Mouse (Mus musculus) neural tube, embryonic 10.5 days (tissue): ENCODE measurements around the gene Itsn1.

ENCODE experiments used
- DNase-seq: peaks from one replicate; pipeline ENCODE4 v3.0.0-alpha.2; 2017; ENCODE audit warnings: low spot score; ENCODE audit errors: extremely low spot score

Gene Itsn1

DNA sequence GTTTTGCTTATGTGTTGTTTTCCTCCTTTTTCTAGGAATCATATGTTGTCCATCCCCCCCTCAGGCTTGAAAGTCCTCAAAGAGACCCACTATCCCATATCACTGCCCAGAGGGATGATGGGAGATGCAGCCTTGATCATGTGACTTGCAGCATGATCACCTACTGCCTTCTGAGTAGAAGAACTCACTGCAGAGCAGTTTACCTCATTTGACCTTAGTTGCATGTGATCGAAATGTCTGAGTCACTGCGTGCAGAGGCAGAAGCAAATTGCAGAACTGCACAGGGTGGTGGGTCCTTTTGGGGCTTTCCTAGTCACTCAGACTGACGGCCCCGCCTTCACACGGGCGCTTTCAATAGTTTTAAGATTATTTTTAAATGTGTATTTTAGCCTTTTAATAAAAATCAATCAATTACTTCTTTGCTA is 141.1 kb downstream of the Itsn1 start:
- no peak for DNase-seq

DNA sequence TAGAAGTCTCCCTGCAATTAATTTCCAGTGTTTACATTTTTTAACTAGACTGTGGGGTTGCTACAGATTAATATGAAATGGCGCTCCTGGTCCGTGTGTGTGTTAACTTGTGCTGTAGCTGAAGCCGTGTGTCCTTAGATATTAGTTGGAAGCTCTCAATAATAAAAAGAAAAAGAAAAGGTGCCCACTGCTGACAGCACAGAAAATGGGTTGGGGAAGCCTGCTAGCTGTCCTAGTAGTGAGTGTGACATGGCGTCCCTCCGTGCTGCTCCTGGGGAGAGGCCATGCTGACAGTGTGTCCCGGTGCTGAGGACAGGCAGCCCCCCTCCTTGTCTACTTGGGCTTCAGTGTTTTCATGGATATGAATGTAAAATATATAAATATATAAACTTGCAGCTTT is 142.1 kb downstream of the Itsn1 start:
- no peak for DNase-seq

DNA sequence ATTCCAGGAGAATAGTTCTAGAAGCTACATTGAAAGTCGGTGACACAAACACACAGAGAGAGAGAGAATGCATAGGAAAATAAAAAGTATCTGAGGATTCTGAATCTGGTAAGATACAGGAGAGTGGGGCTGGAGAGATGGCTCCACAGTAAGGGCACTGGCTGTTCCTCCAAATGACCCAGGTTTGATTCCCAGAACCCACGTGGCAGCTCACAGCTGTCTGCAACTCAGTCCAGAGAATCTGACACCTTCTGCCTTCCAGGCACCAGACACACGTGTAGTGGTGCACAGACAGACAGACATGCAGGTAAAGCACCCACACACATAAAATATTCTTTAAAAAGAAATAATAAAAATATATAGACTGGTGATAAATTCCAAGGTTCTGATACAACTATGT is 144.6 kb downstream of the Itsn1 start:
- DNase-seq, result no peak

DNA sequence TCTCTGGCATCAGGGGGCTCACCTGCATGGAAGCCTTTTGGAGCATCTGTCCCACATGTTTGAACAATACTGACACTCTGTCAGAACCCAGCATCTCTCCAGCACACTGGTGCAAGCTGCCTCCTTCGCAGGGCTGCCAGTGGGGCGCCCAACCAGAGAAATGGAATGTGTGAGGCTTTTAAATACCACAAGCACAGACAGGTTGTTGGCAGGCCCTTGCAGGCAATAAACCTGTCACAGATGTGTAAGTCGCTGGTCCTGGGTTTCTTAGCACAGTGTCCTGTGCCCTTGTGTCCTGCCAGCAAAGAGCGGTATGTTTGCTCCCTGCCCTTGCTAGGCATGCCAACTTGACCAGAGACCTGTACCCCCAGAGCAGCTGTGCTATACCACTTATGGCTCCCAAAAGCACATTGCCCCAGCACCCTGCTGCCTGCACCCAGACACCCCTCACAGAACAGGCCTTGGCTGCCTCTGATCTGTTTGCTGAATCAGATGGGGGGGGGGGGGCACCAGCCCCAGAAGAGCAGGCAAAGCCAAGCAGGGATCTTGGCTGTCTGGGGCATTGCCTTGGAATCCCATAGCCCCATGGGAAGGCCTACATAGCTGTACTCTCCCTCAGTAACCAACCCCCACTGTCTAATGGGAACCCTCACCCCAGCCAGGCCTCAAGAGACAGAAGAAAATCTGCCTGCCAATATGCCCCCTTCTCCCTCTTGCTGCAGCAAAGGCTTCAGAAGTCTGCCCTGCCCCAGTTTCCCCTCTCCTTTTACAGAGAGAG is 146.7 kb downstream of the Itsn1 start:
- no peak for DNase-seq

DNA sequence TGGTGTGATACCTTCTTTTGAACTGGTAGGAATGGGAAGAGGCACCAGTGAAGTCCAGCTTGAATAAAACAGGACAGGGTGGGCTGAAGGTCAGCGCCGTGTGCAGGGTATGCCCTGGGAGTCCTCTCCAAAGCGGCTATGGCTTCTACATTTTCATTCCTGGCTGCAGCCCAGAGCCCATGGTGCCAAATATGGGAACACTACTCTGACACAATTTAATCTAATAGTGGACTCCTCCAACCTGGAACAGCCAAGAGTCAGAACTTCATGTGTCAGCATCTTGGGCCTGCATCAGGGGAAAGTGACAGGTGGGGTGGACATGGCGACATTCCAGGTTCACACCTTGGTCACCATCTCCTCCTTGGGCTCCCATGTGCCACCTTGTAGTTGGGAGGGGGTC is 147.4 kb downstream of the Itsn1 start:
- no peak for DNase-seq

DNA sequence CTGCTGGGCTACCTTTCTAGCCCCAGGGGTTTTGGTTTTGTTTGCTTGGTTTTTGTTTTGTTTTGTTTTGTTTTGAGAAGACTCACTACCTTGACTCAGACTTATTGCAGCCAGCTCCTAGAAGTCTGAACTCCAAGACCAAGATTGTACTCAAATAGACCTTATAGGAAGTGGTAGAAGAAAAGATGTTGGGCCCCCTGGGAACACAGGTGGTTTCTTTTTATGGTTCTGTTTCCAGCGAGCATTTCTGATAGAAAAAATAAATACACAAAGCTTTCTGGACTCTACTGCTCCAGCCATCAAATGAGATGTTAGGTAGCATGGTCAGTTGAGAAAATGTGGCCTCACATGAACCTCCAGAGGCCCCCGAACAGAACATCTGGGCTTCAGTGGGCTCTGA is 150.0 kb downstream of the Itsn1 start:
- no peak for DNase-seq

DNA sequence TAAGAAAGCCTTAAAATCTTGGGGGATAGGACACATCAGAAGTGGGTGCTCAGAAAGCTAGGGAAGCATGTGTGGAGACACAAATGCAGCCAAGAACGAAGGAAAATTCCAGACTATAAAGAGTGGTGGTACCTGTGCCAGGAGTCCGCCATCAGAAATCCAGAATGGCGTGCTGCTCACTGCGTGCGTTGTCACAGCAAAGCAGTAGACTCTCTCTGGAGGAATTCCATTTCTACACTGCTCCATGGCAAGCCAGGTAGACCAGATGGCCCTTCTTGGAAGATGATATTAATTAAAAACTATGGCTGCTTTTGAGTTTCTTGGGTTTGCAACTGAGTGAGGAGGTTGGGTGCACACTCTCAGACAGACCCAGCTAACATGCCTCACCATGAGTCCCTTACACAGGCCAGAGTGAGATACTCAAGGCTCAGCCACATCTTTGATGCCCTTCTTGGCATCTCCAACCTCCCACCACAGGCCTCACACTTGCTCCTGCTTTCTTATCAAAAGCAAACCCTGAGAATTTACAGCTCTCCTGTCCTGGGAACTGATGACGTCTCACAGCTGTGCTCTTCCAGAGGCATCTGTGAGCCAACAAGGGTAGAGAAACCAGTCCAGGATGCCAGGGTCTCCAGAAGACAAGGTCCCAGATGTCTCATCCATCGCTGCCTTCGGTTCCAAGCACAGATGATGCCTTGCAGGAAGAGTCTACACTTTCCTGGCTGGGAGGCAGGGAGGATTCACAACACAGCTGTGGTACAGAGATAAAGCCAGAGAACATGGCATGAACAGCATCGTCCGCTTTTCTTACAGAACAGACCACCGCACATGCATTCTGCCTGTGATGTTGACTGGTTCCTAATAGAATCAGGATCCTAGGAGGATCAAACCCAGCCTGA is 152.0 kb downstream of the Itsn1 start:
- DNase-seq, result no peak

DNA sequence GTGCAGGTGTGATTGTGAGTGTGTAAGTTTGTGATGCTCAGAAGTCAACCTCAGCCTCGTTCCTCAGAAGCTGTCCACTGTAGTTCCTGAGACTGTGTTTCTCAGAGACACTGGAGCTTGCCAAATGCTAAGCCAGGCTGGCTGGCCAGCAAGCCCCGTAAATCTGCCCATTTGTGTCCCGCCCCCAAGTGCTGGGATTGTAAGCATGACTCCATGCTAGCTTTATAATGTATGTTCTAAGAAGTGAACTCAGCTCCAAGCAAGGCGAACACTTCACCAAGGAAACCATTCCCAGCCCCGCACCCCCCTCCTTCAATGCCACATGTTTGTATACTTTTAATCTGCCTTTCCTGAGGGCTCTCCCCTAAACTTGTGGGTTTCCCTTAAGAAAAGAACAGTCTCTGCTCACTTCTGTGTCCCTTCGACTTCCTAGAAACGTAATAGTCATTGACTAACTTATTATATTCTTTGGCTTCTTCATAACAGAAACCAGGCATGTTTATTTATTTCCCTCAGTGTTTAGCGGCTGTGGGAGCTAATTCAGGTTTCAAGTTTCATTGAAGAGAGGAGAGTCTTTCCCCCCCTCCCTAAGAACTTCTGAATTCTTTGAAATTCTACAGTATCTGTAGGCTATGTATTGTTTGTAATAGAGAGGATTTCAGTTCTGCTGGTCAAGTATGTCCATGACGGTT is 153.2 kb downstream of the Itsn1 start:
- no peak for DNase-seq

DNA sequence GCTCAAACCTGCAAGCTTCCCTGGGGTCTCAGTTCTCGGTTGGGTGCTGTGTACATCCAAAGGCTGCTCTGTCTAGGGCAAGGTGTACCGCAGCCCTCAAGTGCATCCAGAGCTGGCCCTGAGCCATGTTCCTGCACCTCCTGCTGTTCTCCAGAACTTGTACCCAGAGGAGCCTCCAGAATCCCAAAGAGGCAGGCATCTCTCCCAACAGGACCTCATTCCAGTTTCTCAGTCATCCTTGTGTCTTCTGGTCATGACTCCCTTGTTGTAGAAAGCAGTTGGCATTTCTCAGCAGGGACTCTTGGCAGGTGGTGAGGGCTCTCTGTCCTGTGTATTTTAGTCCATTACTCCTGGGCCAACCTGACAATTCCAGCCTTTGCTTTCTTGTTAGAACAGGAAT is 154.6 kb downstream of the Itsn1 start:
- DNase-seq, result no peak

DNA sequence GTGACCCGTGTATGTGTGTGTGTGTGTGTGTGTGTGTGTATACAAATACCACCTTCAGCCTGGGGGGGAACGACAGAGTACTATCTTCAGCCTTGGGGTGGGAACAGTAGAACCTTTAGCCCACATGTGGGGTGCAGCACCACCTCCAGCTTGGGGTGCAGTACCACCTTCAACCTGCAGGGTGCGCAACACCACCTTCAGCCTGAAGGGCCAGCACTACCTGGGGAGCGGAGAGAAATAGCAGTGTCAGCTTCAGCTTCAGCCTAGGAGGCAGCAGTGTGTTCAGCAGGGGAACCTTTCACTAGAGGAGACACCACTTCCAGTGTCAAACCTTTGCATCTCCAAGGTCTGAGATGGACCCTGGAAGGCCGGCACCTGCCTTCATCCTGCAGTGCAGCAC is 155.1 kb downstream of the Itsn1 start:
- DNase-seq, result peak; percentile 45

DNA sequence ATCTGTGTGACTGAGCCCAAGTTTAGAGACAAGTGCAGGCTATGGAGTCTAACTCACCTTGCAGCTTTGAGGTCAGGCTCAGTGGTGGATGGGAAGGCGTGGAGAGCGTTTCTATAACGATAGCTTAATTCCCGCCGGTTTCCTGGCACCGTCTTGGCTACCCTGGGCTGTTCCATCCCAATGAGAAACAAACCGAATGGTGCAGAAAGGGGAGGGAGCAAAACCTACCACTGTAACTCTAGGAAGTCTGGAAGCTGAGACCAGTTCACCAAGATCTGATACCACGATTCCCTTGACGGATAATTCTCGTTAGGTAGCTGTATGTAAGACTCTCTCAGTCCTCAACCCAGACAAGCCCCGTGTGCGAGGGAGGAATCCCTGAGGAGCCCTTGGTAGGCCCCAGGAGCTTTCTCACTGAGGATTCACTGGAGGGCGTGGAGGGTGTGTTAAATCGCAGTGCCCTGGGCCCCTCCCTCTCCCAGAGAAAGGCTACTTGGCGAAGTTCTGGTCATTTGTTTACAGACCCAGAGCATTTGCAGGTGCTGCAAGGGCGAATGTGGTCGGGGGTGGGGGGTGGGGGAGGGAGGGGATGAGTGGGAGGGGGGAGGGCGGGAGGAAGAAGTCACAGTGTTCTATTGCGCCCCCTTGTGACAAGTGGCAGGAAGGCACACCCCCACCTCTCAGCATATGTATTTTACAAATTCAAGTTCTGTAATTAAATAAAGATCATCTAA is 156.5 kb downstream of the Itsn1 start:
- DNase-seq, result peak; percentile 40

DNA sequence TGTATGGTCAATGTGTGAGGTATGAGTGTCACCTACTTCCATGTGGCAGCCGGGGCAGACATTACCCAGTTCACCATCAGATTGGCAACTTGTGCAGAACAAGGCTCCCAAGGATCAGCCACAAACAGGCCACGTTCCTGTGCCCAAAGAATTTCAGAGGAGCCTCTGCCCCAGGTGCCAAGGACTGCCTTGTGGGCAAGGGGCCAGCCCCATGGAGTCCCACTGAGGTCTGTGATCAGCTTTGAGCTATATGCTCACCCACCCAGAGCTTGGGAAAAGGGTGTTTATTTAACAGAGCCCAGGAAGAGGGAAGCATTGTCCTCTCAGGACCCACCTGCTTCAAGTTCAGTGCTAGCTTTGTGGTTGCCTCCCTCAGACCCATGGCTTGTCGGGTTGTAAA is 159.3 kb downstream of the Itsn1 start:
- no peak for DNase-seq

DNA sequence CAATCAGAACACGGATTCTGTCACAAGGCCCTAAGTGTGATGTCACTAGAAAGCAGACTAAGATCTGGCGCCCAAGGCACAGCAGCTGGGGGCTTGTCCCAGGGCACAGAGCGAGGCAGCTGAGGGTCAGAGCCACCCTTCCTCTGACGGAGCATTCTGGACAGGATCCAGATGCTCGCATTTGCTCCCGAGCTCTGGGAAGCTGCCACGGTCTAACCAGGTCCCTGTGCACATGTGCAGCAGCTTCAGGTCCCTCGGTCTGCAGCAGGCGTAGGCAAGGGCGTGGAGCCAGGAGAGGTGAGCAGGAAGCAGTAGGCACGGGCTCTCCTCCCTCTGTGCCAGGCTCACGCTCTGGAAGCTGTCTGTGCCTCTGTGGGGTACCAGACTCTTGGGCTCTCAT is 160.8 kb downstream of the Itsn1 start:
- no peak for DNase-seq

DNA sequence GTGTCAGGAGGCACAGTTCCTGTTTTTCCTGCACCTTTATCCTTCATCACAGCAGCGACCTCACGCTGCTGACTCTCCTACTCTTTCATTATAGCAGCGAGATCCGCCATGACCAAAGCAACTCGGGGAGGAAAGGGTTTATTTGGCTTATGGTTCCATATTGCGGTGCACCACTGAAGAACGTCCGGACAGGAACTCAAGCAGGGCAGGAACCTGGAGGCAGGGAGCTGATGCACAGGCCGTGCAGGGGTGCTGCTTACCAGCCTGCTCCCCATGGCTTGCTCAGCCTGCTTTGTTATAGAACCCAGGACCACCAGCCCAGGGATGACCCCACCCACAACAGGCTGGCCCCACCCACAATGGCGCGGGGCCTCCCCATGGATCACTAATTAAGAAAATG is 162.1 kb downstream of the Itsn1 start:
- no peak for DNase-seq

DNA sequence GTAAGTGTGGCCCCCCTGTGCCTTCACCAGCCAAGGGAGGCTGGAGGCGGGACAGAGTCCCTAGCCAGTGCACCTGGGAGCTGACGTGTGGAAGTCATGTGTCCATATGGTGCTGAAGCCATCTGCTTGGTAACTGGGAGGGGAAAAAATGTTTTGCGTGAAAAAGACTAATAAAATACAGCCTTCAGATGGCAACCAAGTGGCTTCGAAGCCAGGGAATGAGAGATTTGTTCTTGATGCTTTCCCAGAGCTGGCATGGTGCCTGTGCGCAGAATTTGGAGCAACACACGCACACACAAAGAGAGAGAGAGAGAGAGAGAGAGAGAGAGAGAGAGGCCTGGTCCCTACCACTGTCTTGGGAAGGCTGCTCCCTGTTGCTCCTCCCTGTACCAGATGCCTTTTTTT is 167.3 kb downstream of the Itsn1 start:
- no peak for DNase-seq

DNA sequence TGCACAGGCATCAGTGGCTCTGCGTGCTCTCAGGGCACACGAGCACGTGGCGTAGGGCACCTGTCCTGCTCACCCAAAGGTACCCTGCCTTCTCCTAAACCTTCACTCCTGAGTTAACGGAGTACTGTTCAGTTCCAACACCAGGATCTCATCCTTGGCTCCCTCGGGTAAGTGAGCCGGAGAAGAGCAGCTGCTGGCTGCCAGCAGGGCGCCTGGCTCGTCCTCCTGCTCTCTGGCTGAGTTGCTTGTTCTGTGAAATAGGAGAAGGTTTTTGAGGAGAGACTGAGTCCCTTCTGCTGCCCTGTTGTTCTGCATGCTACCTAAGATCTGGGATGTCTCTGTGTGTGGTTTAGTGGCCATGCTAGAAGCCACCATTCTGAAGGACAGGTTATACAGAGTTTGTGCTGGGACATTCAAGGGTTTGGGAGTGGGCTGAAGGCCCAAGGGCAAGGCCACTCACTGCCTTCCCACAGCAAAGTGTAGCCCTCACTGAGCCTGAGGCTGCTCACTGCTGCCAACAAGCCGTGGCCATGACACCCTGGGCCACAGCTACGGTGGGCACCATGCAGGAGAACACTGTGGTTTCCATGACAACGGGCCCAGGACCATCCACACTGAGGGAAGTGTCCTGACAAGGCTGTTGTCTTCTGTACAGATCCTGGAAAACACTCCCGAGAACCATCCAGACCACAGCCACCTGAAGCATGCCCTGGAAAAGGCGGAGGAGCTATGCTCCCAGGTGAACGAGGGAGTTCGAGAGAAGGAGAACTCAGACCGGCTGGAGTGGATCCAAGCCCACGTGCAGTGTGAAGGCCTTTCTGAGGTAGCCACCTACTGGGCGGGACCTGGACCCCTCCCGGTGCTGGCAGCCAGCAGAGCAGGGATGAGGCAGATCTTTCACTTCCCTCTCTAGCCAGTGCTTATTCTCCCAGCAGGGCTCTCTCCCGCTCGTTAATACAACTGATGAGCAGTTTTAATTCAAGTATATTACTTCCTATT is 170.1 kb downstream of the Itsn1 start:
- no peak for DNase-seq

DNA sequence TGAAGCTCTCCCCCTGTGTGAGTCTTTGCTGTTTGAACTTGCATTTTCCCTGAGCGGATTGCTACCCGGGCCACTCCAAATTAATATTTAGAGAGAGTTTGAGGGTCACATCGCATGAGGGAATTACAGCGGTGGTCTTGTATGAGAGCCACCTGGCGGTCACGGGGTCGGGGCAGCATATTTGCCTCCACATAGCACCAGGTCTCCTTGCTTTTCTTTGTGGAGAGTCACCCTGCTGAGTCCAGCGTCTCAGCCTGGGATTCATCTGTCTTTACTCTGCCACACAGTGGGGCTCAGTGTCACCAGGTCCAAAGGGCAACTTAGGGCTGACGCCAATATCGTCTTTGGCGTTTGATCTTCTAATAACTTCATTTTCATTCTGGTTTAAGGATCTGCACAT is 171.2 kb downstream of the Itsn1 start:
- no peak for DNase-seq

DNA sequence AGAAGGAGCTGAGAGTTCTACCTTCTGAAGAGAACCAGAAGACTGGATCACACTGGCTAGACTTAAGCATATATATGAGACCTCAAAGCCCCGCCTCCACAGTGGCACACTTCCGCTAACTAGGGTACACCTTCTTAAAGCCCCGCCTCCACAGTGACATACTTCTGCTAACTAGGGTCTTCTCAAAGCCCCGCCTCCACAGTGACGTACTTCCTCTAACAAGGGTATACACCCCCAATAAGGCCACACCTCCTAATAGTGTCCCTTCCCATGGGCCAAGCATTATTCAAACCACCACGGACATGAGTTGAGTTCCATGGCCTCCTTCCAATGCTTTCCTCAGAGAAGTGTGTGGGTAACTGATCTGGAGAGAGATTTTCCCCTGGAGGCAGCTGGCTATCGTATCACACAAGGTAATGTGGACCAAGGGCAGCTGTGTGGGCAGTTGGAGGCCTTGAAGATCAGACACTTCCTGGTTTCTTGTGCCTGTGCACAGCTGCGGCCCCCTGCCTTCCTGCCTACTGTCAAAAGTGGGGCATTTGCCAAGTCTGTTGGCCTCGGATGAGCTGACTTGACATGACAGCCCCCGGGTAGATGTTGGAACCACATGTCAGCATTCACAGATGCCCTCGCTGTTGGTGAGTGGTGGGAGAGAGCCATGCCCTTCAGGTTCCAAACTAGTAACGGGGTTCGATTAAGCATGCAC is 174.9 kb downstream of the Itsn1 start:
- DNase-seq, result no peak

DNA sequence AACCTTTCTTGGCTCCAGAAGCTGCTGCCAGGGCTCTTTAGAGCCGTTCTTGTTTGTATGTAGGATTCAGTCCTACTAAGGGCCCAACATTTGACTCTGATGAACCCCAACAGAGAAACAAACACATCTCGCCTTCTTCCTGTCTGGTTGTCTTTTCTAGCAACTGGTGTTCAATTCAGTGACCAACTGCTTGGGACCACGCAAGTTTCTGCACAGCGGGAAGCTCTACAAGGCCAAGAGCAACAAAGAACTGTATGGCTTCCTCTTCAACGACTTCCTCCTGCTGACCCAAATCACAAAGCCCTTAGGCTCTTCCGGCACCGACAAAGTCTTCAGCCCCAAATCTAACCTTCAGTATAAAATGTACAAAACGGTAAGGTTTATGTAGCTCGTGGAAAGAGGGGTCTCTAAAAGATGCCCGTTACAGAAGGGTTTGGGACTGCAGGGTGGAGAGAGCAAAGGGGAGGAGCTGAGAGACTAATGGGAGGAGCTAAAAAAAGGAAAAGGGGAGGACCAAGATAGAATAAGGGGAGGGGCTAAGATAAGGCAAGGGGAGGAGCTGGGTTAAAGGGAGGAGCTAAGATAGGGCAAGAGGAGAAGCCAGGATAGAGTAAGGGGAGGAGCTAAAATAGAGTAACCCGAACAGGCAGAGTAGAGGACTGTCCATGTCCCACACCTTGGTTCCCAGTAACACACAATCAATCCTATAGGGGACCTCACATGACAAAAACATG is 176.2 kb downstream of the Itsn1 start:
- DNase-seq, result no peak
